Mouse (Mus musculus) myocyte (in vitro differentiated cells): Measurements from ENCODE around the gene Tmf1. TPM values are rescaled to one million over a fixed set of nuclear protein-coding genes. Genes with fewer than 3 reads are reported as not detected.

ENCODE experiments used
- H3K27me3 ChIP-seq: one replicate; pipeline ENCODE4 v1.6.1; 2011; ENCODE audit not compliant: control insufficient read depth, insufficient read depth, insufficient read length
- H3K36me3 ChIP-seq: one replicate; pipeline ENCODE4 v1.6.1; 2011; ENCODE audit not compliant: control insufficient read depth, insufficient read depth
- H3K4me2 ChIP-seq: one replicate; pipeline ENCODE4 v1.6.1; 2011; ENCODE audit warnings: low read depth, control low read depth
- H3K4me3 ChIP-seq: one replicate; pipeline ENCODE4 v1.5.1; 2011; ENCODE audit warnings: mild to moderate bottlenecking, control low read depth, moderate library complexity
- H3K79me2 ChIP-seq: one replicate; pipeline ENCODE4 v1.6.1; 2011; ENCODE audit not compliant: control insufficient read depth, insufficient read depth
- H3ac ChIP-seq: one replicate; pipeline ENCODE4 v1.6.1; 2011; ENCODE audit not compliant: control insufficient read depth, insufficient read length
- CEBPB ChIP-seq: IDR thresholded peaks from 2 replicates; pipeline ENCODE4 v1.6.1; 2011; ENCODE audit warnings: mild to moderate bottlenecking, moderate library complexity; ENCODE audit not compliant: poor library complexity, insufficient read depth, severe bottlenecking
- E2F4 ChIP-seq: IDR thresholded peaks from one replicate; pipeline ENCODE4 v1.6.1; 2011; ENCODE audit warnings: mild to moderate bottlenecking, control low read depth, moderate library complexity; ENCODE audit not compliant: insufficient read depth
- MAX ChIP-seq: IDR thresholded peaks from one replicate; pipeline ENCODE4 v1.6.1; 2011; ENCODE audit warnings: low read depth, mild to moderate bottlenecking, control low read depth
- MYOD1 ChIP-seq, 3 experiments: IDR thresholded peaks; one replicate each; pipeline ENCODE4 v1.6.1; 2011; ENCODE audit warnings: control low read depth in 2 of 3, low read depth in 2 of 3, mild to moderate bottlenecking in 2 of 3, moderate library complexity in 1 of 3; ENCODE audit not compliant: insufficient read length in 2 of 3, control insufficient read depth in 1 of 3
- MYOG ChIP-seq, 3 experiments: IDR thresholded peaks; one replicate each; pipeline ENCODE4 v1.6.1; 2011; ENCODE audit warnings: control low read depth in 2 of 3, low read depth in 2 of 3, mild to moderate bottlenecking in 2 of 3; ENCODE audit not compliant: insufficient read length in 2 of 3, control insufficient read depth in 1 of 3, insufficient read depth in 1 of 3
- POLR2A ChIP-seq: IDR thresholded peaks from one replicate; pipeline ENCODE4 v1.6.1; 2011; ENCODE audit warnings: low read depth, mild to moderate bottlenecking, control low read depth, moderate library complexity; ENCODE audit not compliant: insufficient read length
- POLR2AphosphoS2 ChIP-seq: IDR thresholded peaks from one replicate; pipeline ENCODE4 v1.6.1; 2011; ENCODE audit warnings: low read depth, control low read depth; ENCODE audit not compliant: insufficient read length
- REST ChIP-seq: IDR thresholded peaks from one replicate; pipeline ENCODE4 v1.6.1; 2011; ENCODE audit warnings: mild to moderate bottlenecking, control low read depth, moderate library complexity; ENCODE audit not compliant: insufficient read depth, insufficient read length
- SRF ChIP-seq: IDR thresholded peaks from one replicate; pipeline ENCODE4 v1.6.1; 2011; ENCODE audit warnings: low read depth; ENCODE audit not compliant: control insufficient read depth, insufficient read length
- TCF12 ChIP-seq: IDR thresholded peaks from one replicate; pipeline ENCODE4 v1.6.1; 2011; ENCODE audit warnings: mild to moderate bottlenecking, control low read depth; ENCODE audit not compliant: poor library complexity, insufficient read depth, severe bottlenecking
- TCF3 ChIP-seq: IDR thresholded peaks from one replicate; pipeline ENCODE4 v1.6.1; 2011; ENCODE audit warnings: low read depth, control low read depth; ENCODE audit not compliant: insufficient read length
- USF1 ChIP-seq: IDR thresholded peaks from one replicate; pipeline ENCODE4 v1.6.1; 2011; ENCODE audit warnings: low read depth, mild to moderate bottlenecking, control low read depth, moderate library complexity
- polyA plus RNA-seq: library from polyadenylated mRNA; unstranded; fragments of >200 nt; fragmentation: generic; extraction: Trizol; gene quantifications from one replicate; pipeline ENCODE4 v1.2.1, GENCODE M21; 2012; ENCODE audit warnings: missing spikeins

The Tmf1 gene
- polyA plus RNA-seq, 1 experiment, result 11.7 TPM

- H3K27me3 ChIP-seq, result no peaks in the 10 kb centered on the region
- H3ac ChIP-seq, result no peak overlapping the region
- peaks cover 6% of the 10 kb centered on the region for H3K36me3 ChIP-seq
Measured at GRCm38 (mm10) chr6:97112177-97112576, 66.7 kb downstream of the Tmf1 start.

GRCm38 (mm10) chr6:97106777-97107176 is 72.1 kb downstream of the Tmf1 start:
- Histone ChIP-seq H3K27me3 (no peaks in the 10 kb centered on the region), H3K4me3 (no peak overlapping the region), H3K36me3 (no peaks in the 10 kb centered on the region), H3K4me2 (no peak overlapping the region), H3K79me2 (no peaks in the 10 kb centered on the region), H3ac (no peak overlapping the region)
- no peak for TF ChIP-seq TCF3
- TF ChIP-seq E2F4, result no peak
- no peak for TF ChIP-seq MAX
- TF ChIP-seq CEBPB, result no peak
- TF ChIP-seq MYOD1 (IDR thresholded peaks at IDR 0.05; ENCODE audit: control insufficient read depth in 1 of 3, insufficient read length in 2 of 3, low read depth in 2 of 3), result no peak
- TF ChIP-seq USF1, result no peak
- TF ChIP-seq MYOG (IDR thresholded peaks at IDR 0.05; ENCODE audit: control insufficient read depth in 1 of 3, insufficient read depth in 1 of 3, insufficient read length in 2 of 3, low read depth in 2 of 3), result no peak

More at GRCm38 (mm10) chr6:97112177-97112576, 66.7 kb downstream of the Tmf1 start:
- TF ChIP-seq CEBPB (no peak), POLR2AphosphoS2 (no peak), USF1 (no peak), SRF (no peak), MYOD1 (IDR thresholded peaks at IDR 0.05; ENCODE audit: control insufficient read depth in 1 of 3, insufficient read length in 2 of 3, low read depth in 2 of 3) (no peak), POLR2A (no peak), REST (no peak), E2F4 (no peak), MAX (no peak), MYOG (IDR thresholded peaks at IDR 0.05; ENCODE audit: control insufficient read depth in 1 of 3, insufficient read depth in 1 of 3, insufficient read length in 2 of 3, low read depth in 2 of 3) (no peak), TCF3 (no peak), TCF12 (no peak)
- H3K4me2 ChIP-seq, result no peak overlapping the region
- H3K79me2 ChIP-seq, result no peaks in the 10 kb centered on the region
- no peak overlapping the region for H3K4me3 ChIP-seq

DNA sequence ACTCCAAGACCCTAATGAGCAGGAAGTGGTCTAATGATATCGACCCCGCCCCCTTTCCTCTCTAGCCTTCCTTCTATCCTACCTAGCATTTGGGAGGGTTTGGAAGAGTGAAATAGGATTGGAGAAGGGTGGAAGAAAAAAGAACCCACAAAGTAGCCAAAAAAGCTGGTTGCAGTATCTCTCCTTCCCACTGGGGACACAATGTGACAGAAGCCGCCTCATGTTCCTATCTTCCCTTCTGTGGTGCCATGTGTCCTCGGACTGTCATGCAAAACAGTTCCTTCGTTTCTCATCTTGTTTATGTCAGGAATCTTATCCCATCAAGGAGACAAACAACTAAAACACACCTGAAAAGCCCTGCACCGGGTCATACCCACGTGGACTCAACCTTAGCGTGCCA is 72.8 kb downstream of the Tmf1 start:
- Histone ChIP-seq H3K79me2 (no peaks in the 10 kb centered on the region), H3K36me3 (no peaks in the 10 kb centered on the region), H3K4me2 (no peak overlapping the region), H3K4me3 (no peak overlapping the region), H3K27me3 (no peaks in the 10 kb centered on the region), H3ac (no peak overlapping the region)
- TF ChIP-seq E2F4 (no peak), MAX (no peak), REST (no peak), CEBPB (no peak), USF1 (no peak), TCF3 (no peak), SRF (no peak), TCF12 (no peak), MYOD1 (IDR thresholded peaks at IDR 0.05; ENCODE audit: control insufficient read depth in 1 of 3, insufficient read length in 2 of 3, low read depth in 2 of 3) (no peak), POLR2AphosphoS2 (no peak), POLR2A (no peak), MYOG (IDR thresholded peaks at IDR 0.05; ENCODE audit: control insufficient read depth in 1 of 3, insufficient read depth in 1 of 3, insufficient read length in 2 of 3, low read depth in 2 of 3) (no peak)

DNA sequence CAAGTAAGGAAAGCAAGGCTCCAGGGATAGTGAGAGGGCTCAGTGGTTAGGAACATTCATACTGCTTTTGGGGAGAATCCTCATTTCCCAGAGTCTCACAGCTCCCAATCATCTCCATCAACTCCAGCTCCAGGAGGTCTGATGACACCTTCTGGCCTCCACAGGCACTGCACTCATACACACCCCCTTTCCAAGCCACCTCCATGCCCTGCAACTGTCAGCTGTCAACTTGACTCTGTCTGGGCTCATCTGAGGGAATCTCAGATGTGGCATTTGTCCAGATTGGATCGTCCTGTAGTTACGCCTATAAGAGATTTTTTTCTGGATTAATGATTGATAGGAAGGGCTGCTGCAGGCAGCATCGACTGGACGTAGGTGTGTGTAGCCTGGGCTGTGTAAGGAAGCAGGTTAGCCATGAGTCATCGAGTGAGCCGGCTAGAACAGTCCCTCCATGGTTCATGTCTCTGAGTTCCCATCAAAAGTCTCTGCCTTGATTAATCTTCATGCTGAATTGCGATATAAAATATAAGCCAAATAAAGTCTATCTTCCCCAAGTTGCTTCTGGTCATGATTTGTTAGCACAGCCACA is 74.6 kb downstream of the Tmf1 start:
- no peaks in the 10 kb centered on the region for H3K36me3 ChIP-seq
- no peak overlapping the region for H3K4me3 ChIP-seq

More for the DNA sequence above, 74.6 kb downstream of the Tmf1 start:
- no peaks in the 10 kb centered on the region for H3K27me3 ChIP-seq
- TF ChIP-seq POLR2AphosphoS2 (no peak), POLR2A (no peak), MYOD1 (IDR thresholded peaks at IDR 0.05; ENCODE audit: control insufficient read depth in 1 of 3, insufficient read length in 2 of 3, low read depth in 2 of 3) (no peak), REST (no peak), MYOG (IDR thresholded peaks at IDR 0.05; ENCODE audit: control insufficient read depth in 1 of 3, insufficient read depth in 1 of 3, insufficient read length in 2 of 3, low read depth in 2 of 3) (no peak), SRF (no peak), TCF12 (no peak), CEBPB (no peak), E2F4 (no peak), USF1 (no peak), MAX (no peak), TCF3 (no peak)
- no peak overlapping the region for H3ac ChIP-seq
- H3K4me2 ChIP-seq, result no peak overlapping the region
- H3K79me2 ChIP-seq, result no peaks in the 10 kb centered on the region

Other genes starting within 250 kb of the Tmf1 start
- gene Fam19a4, start 118.7 kb downstream of the Tmf1 start, polyA plus RNA-seq, result not detected
- 4.4 TPM for gene Eogt, start 29.9 kb downstream of the Tmf1 start, polyA plus RNA-seq
- 43.7 TPM for gene Uba3, start 26.5 kb upstream of the Tmf1 start, polyA plus RNA-seq
- 750 TPM for gene Arl6ip5, start 31.6 kb upstream of the Tmf1 start, polyA plus RNA-seq
- 55.6 TPM for gene Lmod3, start 73.6 kb upstream of the Tmf1 start, polyA plus RNA-seq